Mouse (Mus musculus) intestine, embryonic 15.5 days (tissue): ENCODE data around the gene Olfr17. TPM values are rescaled to one million over a fixed set of nuclear protein-coding genes. Genes with fewer than 3 reads are reported as not detected.
"Not testable (repeated sequence)": the region's sequence is repeated elsewhere in the genome, so short reads cannot be mapped to it uniquely, and the experiment has no call there.

Experiments
- ATAC-seq: fragments of 200-750 bp; cut with Nextera tagmentation; 2 replicates; pipeline ENCODE4 v1.8.0; 2017; ENCODE audit warnings: moderate TSS enrichment, moderate library complexity
- H3K27ac ChIP-seq: fragments of 300-500 bp; sonication (generic); 2 replicates; pipeline ENCODE4 v1.5.1; 2015; ENCODE audit warnings: mild to moderate bottlenecking, inconsistent platforms
- H3K27me3 ChIP-seq: fragments of 300-500 bp; sonication (generic); replicated peaks from 2 replicates; pipeline ENCODE4 v1.6.1; 2015; ENCODE audit warnings: inconsistent platforms
- H3K36me3 ChIP-seq: fragments of 300-500 bp; sonication (generic); 2 replicates; pipeline ENCODE4 v1.6.1; 2015; ENCODE audit warnings: inconsistent platforms
- H3K4me1 ChIP-seq: fragments of 300-500 bp; sonication (generic); replicated peaks from 2 replicates; pipeline ENCODE4 v1.6.1; 2015; ENCODE audit warnings: inconsistent platforms
- H3K4me2 ChIP-seq: fragments of 300-500 bp; sonication (generic); replicated peaks from 2 replicates; pipeline ENCODE4 v1.6.1; 2015; ENCODE audit warnings: mild to moderate bottlenecking, inconsistent platforms
- H3K4me3 ChIP-seq: fragments of 300-500 bp; sonication (generic); replicated peaks from 2 replicates; pipeline ENCODE4 v1.5.1; 2015; ENCODE audit warnings: inconsistent platforms
- H3K9ac ChIP-seq: fragments of 300-500 bp; sonication (generic); 2 replicates; pipeline ENCODE4 v1.6.1; 2015; ENCODE audit warnings: inconsistent platforms
- H3K9me3 ChIP-seq: fragments of 300-500 bp; sonication (generic); 2 replicates; pipeline ENCODE4 v1.6.1; 2016; ENCODE audit warnings: inconsistent platforms
- WGBS: fragments of 180-500 bp; shearing (Covaris S2); methylation state at CpG from one replicate; pipeline ENCODE4 v1.1.7; 2015; 5-methylcytosine and 5-hydroxymethylcytosine counted together
- polyA plus RNA-seq: library from polyadenylated mRNA; unstranded; fragments of >200 nt; fragmentation: Nextera tagmentation; extraction: Ambion mirVana; gene quantifications from 2 replicates; pipeline ENCODE4 v1.2.1, GENCODE M21; 2015

Olfr17 gene
- polyA plus RNA-seq: not detected in 2 replicates

DNA sequence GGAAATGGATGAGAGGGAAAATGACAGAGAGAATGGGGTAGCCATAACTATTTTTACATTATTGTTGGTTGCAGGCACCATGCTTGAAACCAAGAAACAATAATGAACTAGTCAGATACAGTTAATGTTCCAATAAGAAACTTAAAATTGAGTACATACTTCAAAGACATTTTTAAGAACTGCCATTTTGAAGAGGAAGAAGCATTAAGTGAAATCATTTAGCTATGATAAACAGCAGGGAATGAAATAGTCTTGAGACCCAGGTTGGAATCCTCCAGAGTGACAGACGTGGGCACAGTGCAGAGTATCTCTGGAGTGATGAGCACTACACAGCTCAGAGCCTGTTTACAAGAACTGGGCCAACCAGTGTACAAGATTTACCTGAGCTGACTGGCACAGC is at the start of gene Olfr17:
Olfr17 (plus strand) TSS at position 301 of the 400 bp plus-strand sequence.
- H3K27ac ChIP-seq: no peak within 1 kb of the TSS
- H3K36me3 ChIP-seq: no peaks in the 10 kb centered on the region
- no peaks in the 10 kb centered on the region for H3K9me3 ChIP-seq
- no peak within 1 kb of the TSS for H3K4me3 ChIP-seq
- whole genome bisulfite sequencing: 58% methylated on average over 1 of the region's 1 CpGs
- no peak for ATAC-seq
- no peaks in the 10 kb centered on the region for H3K27me3 ChIP-seq
- no peak within 1 kb of the TSS for H3K9ac ChIP-seq
- H3K4me1 ChIP-seq: no peaks in the 10 kb centered on the region
- H3K4me2 ChIP-seq: no peak within 1 kb of the TSS

GRCm38 (mm10) chr7:107044407-107044806 is 48.6 kb upstream of the Olfr17 start:
- H3K9ac ChIP-seq: no peak overlapping the region
- H3K4me3 ChIP-seq: no peak overlapping the region
- ATAC-seq: no peak
- no peaks in the 10 kb centered on the region for H3K9me3 ChIP-seq
- no peaks in the 10 kb centered on the region for H3K36me3 ChIP-seq
- no peaks in the 10 kb centered on the region for H3K27me3 ChIP-seq
- H3K27ac ChIP-seq: no peak overlapping the region
- H3K4me2 ChIP-seq: no peak overlapping the region
- H3K4me1 ChIP-seq: no peaks in the 10 kb centered on the region
- WGBS: 58% methylated on average over 1 of the region's 1 CpGs

DNA sequence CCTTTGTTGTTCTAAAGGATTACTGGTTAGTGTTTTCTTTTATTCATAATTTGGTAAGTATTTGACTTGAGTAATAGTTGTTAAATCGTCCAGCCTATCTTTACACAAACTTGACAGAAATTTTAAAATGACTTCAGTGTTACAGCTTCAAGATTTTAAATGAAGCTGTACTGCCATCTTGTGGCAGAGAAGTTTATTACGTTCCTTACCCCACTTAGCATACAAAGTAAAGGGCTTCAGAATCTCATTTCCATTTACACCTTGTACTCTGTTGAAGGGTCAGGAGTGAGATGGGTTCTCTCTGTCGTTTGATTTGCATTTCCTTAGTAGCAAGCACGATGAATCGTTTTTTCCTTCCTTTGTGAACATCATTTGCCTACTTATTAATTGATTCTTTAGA is 47.2 kb upstream of the Olfr17 start:
- Histone ChIP-seq H3K4me2 (no peak overlapping the region), H3K36me3 (no peaks in the 10 kb centered on the region), H3K9ac (no peak overlapping the region), H3K27ac (no peak overlapping the region), H3K4me3 (no peak overlapping the region), H3K9me3 (no peaks in the 10 kb centered on the region), H3K4me1 (no peaks in the 10 kb centered on the region), H3K27me3 (no peaks in the 10 kb centered on the region)
- ATAC-seq: peak; percentile 61; the same call in 1 of the 2 replicates
- whole genome bisulfite sequencing: under 1% methylated on average over 5 of the region's 5 CpGs

DNA sequence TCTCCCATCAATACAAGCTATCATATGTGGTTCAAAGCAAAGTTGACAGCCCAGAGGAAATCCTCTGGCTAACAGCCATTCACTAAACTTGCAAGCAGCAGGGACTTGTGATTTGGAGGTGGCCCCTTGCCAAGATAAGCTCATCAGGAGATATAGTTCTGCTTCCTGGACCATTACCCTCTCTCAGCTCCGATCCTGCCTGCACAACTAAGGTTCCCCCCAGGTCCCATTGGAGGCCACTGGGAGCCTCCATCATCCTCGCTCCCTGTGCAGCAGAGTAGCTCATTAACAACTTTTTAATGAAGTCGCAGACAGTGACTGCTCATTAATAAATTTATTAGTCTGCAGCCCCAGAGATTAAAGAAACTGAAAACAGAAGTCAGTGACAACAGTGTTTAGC is 45.4 kb upstream of the Olfr17 start:
- no peak overlapping the region for H3K4me2 ChIP-seq
- no peak overlapping the region for H3K9ac ChIP-seq
- no peak overlapping the region for H3K4me3 ChIP-seq
- no peaks in the 10 kb centered on the region for H3K9me3 ChIP-seq
- 39% methylated on average over 3 of the region's 3 CpGs for WGBS
- H3K36me3 ChIP-seq: no peaks in the 10 kb centered on the region
- no peaks in the 10 kb centered on the region for H3K4me1 ChIP-seq
- no peaks in the 10 kb centered on the region for H3K27me3 ChIP-seq
- no peak overlapping the region for H3K27ac ChIP-seq
- ATAC-seq: no peak

DNA sequence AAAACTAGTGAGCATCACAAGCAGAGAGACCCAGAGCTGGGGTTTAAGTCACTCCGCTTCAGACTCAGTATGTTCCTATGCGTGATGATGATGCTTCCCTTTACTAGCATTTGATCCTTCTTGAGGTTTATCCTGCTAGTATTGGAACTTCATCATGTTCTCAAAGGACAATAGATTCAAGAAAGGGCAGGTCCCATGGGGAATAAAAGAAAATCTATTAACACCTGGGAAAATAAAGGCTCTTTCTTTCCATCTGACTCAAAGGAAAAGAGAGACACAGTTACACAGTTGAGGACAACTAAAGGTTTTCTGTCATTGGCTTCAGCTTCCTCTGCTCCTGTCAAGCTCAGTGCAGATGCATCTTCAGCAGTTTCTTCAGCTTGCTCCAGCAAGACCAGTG is 22.3 kb upstream of the Olfr17 start, which contains the start of gene Olfr714:
Olfr714 (plus strand) TSS at position 301 of the 400 bp plus-strand sequence.
- Histone ChIP-seq H3K4me1 (no peaks in the 10 kb centered on the region), H3K4me2 (no peak within 1 kb of the TSS), H3K9ac (no peak within 1 kb of the TSS), H3K27ac (no peak within 1 kb of the TSS), H3K4me3 (no peak within 1 kb of the TSS), H3K36me3 (no peaks in the 10 kb centered on the region), H3K27me3 (no peaks in the 10 kb centered on the region), H3K9me3 (no peaks in the 10 kb centered on the region)
- ATAC-seq: no peak
- WGBS: 96% methylated on average over 2 of the region's 2 CpGs

DNA sequence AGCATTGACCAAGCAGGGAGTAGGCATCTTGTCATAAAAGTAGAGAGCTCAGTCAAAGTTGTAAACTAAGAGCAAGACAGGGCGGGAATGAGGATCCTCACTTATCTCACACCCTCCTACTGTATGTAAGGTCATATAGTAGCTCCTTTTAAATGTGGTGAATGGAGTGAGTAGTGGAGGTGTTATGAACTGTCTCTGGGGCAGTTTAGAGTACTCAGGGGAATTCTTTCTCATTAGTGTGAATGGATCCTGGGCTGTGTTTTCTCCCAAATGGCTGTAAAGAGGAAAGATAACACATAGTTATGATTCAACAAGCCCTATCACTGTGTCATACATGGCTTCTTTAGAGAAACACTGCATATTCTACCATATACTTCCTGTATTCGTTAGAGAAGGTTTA is 17.2 kb downstream of the Olfr17 start, which contains the start of gene Olfr715b:
Olfr715b (minus strand) TSS at position 101 of the 400 bp plus-strand sequence.
- not testable (repeated sequence) for H3K4me3 ChIP-seq, H3K9me3 ChIP-seq, ATAC-seq, H3K36me3 ChIP-seq, H3K4me2 ChIP-seq, H3K4me1 ChIP-seq, H3K27ac ChIP-seq, H3K9ac ChIP-seq, H3K27me3 ChIP-seq
- 87% methylated on average over 2 of the region's 2 CpGs for WGBS

DNA sequence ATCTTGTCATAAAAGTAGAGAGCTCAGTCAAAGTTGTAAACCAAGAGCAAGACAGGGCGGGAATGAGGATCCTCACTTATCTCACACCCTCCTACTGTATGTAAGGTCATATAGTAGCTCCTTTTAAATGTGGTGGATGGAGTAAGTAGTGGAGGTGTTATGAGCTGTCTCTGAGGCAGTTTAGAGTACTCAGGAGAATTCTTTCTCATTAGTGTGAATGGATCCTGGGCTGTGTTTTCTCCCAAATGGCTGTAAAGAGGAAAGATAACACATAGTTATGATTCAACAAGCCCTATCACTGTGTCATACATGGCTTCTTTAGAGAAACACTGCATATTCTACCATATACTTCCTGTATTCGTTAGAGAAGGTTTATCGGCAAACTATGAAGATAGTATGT is 38.0 kb downstream of the Olfr17 start, which contains the start of gene Olfr715:
Olfr715 (minus strand) TSS at position 101 of the 400 bp plus-strand sequence.
- H3K4me1 ChIP-seq, H3K4me2 ChIP-seq, H3K27me3 ChIP-seq, ATAC-seq, H3K9ac ChIP-seq, H3K4me3 ChIP-seq, H3K36me3 ChIP-seq, H3K27ac ChIP-seq, H3K9me3 ChIP-seq: not testable (repeated sequence)
- 76% methylated on average over 3 of the region's 3 CpGs for WGBS

- H3K4me3 ChIP-seq, H3K4me2 ChIP-seq, H3K9me3 ChIP-seq, ATAC-seq, H3K9ac ChIP-seq, H3K27ac ChIP-seq, H3K27me3 ChIP-seq, H3K4me1 ChIP-seq, H3K36me3 ChIP-seq: not testable (repeated sequence)
- WGBS: 72% methylated on average over 2 of the region's 2 CpGs
These were observed 45.0 kb downstream of the Olfr17 start, which contains the start of gene Olfr716 for GRCm38 (mm10) chr7:107138027-107138426. Olfr716 (plus strand) TSS chr7:107138327.

Other genes with a start within 250 kb of the Olfr17 start
- not detected in 2 replicates for gene Olfr703, start 249.9 kb upstream of the Olfr17 start, polyA plus RNA-seq
- not detected in 2 replicates for gene Olfr704, start 230.0 kb upstream of the Olfr17 start, polyA plus RNA-seq
- gene Olfr705, start 216.3 kb upstream of the Olfr17 start, polyA plus RNA-seq: not detected in 2 replicates
- gene Olfr706, start 205.1 kb upstream of the Olfr17 start, polyA plus RNA-seq: not detected in 2 replicates
- not detected in 2 replicates for gene Olfr707, start 192.0 kb upstream of the Olfr17 start, polyA plus RNA-seq
- not detected in 2 replicates for gene Olfr1532-ps1, start 185.2 kb upstream of the Olfr17 start, polyA plus RNA-seq
- gene Olfr709-ps1, start 161.0 kb upstream of the Olfr17 start, polyA plus RNA-seq: not detected in 2 replicates
- not detected in 2 replicates for gene Olfr710, start 144.9 kb upstream of the Olfr17 start, polyA plus RNA-seq
- gene Olfr6, start 129.3 kb upstream of the Olfr17 start, polyA plus RNA-seq: not detected in 2 replicates
- not detected in 2 replicates for gene Olfr711, start 117.8 kb upstream of the Olfr17 start, polyA plus RNA-seq
- gene Olfr2, start 87.1 kb upstream of the Olfr17 start, polyA plus RNA-seq: not detected in 2 replicates
- gene Olfr713, start 62.0 kb upstream of the Olfr17 start, polyA plus RNA-seq: not detected in 2 replicates
- not detected in 2 replicates for gene Olfr714, start 22.2 kb upstream of the Olfr17 start, polyA plus RNA-seq
- gene Olfr715b, start 17.1 kb downstream of the Olfr17 start, polyA plus RNA-seq: not detected in 2 replicates
- gene Olfr715, start 37.9 kb downstream of the Olfr17 start, polyA plus RNA-seq: not detected in 2 replicates
- not detected in 2 replicates for gene Olfr716, start 45.1 kb downstream of the Olfr17 start, polyA plus RNA-seq
- not detected in 2 replicates for gene Nlrp14, start 73.8 kb downstream of the Olfr17 start, polyA plus RNA-seq
- gene Rbmxl2, start 116.2 kb downstream of the Olfr17 start, polyA plus RNA-seq: not detected in 2 replicates